Mouse (Mus musculus): ENCODE measurements around the gene Wdr70. TPM values are rescaled to one million over a fixed set of nuclear protein-coding genes. Genes with fewer than 3 reads are reported as not detected.

Wdr70 gene
- total RNA-seq, 4 experiments from 2014 or later: 29.5 to 33.7 (median 30.4) TPM

DNA sequence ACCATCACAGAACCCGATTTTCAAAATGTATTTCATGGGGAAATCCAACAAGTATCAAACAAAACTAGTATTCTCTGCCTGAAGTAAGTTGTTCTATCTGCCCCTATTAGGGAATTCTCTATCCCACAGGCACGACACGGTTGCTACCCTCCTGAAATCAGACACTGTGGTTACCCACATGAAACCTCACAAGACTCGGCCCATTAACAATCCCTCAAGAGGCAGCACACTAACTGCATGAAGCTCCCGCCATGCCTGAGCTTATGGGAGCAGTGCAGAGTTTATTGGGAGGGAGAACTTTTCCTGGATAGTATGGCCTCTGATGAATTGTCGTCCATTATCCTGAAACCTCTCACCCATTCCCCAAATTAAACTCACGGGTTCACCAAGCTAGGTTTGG, 67.8 kb downstream of the Wdr70 start:
- no peak for DNase-seq (ENCODE audit: low spot score in 2 of 2)

GRCm38 (mm10) chr15:8030643-8031042, 68.4 kb downstream of the Wdr70 start:
- peak; percentile 33 to 71 for DNase-seq (ENCODE audit: low spot score in 2 of 2)

- DNase-seq (ENCODE audit: low spot score in 2 of 2): no peak
These were observed 71.5 kb downstream of the Wdr70 start for GRCm38 (mm10) chr15:8027503-8027902.

DNA sequence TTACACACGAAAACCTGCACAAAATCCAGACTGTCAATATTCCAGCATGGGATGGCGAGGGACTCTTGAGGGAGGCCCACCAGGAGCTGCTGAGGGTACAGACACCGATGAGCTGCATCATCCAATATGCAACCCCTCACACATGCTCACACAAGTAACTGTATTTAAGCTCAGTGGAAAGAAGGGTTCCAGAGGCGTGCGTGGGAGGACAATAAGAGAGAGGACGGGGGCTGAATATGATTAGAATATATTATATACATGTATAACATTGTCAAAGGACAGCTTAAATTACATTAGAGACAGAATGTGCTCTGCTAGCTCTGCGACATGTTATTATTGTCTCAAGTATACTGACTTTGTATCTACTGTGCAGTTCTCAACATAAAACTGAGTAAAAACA, 87.6 kb downstream of the Wdr70 start:
- no peak for DNase-seq (ENCODE audit: low spot score in 2 of 2)

DNA sequence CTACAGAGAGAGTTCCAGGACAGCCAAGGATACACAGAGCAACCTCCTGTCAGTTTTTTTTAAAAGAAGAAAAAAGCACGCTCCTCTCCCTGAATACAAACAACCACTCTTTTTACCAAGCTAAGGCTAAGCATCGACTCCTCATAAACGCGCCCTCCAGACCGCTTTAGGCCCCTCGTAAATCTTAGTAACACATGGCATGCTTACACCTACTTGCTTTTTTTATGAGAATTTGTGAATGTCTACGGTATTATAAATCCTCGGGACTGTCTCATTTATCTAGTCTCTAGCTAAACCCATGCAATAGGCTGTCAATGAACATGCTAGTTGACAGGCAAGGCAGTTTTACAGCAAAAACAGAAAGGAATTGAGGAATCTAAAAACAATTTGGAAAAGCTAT, 91.6 kb downstream of the Wdr70 start:
- no peak for DNase-seq (ENCODE audit: low spot score in 2 of 2)

DNA sequence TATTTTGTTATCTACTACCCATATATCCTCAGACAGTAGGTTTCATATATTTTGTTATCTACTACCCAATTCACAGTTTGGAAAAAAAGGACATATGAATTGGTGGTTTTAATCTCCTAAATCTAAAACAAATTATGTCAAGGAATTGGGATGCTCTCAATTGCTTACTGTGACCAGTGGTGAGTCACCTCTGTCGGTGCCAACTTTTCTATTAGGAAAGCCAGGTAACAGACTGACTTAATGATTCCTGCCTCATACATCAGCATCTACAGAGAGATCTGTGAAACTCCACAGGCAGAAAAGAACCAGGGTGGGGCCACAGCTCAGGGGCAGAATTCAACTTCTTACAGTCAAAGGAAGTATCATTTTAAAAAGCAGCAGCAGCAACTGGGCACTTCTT, 93.0 kb downstream of the Wdr70 start:
- DNase-seq (ENCODE audit: low spot score in 2 of 2): no peak

DNA sequence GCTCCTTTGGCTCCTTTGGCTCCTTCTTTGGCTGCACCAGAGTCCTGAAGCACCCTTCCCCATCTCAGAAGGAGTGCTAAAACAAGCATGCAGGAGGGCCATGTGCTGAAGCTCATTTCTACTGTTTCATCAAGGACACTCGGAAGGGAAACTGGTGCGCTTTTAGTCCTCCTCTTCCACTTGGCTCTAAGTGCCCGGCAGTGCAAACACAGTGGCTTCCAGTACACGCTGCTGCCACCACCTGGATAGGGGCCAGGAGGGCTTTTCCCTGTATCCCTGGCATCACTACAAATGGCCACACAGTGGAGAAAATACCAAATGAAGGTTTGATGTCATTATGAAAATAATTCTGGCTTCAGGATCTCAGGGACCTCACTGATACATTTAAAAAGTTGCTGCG, 93.5 kb downstream of the Wdr70 start:
- no peak for DNase-seq (ENCODE audit: low spot score in 2 of 2)

GRCm38 (mm10) chr15:8003789-8004188, 95.2 kb downstream of the Wdr70 start:
- DNase-seq (ENCODE audit: low spot score in 2 of 2): no peak

DNA sequence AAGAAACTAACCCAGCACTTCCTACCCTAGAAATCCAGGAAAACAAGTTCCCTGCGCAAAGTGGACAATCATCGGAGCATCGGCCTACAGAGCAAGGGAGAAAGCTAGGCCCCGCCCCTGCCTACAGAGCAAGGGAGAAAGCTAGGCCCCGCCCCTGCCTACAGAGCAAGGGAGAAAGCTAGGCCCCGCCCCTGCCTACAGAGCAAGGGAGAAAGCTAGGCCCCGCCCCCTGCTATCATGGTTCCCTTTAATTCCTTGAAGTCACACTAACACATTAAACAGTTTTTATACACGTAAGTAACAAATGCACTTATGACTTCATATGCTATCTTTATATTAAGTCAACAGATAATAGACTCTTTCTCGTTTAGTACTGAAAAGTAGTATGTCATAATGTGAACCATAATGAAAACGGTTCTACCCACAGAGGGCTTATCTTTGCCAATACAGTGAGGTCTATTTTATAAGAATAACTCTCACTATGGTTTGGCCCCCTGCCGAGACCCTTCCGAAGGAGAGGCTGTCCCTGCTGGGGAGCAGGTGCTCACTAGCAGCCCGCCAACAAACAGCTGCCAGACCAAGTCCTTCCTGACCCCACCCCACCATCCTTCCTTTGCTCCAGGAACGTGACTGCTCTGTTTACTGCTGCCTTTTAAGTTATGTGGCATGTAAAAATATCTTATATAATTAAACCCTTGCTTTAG, 100.0 kb downstream of the Wdr70 start:
- no peak for DNase-seq (ENCODE audit: low spot score in 2 of 2)

DNA sequence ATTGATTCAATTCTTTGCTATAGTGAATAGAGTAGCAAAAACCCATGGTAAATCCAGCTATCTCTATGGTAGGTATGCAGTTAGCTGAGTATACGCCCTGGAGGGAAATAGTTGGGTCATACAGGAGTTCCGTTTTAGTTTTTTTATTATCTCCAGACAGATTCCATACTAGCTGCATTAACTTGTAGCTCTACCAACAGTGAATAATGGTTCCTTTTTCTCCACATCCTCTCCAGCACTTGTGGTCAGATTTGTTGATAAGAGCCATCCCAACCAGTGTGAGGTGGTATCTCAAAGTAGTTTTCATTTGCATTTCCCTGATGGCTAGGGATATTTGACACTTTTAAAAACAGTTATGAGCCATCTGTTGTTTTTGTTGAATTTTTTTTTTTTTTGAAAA, 100.9 kb downstream of the Wdr70 start:
- no peak for DNase-seq (ENCODE audit: low spot score in 2 of 2)

DNA sequence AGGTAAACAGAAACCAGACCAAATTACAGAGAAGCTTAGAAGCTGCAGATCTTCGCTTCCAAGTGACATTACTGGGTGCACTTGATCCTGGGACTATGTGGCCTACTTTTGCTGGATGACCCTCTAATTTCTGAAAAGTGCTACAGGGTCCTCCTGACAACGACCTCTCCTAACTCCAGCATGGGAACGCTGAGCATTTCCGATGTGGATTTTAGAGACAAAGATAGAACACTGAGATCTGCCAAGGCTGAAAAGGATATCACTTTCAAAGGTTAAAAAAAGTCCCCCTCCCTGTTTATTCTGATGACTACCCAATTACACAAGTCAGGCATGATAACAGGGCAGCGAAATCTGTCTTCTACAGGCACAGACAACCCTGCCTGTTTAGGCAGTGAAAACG, 105.3 kb downstream of the Wdr70 start:
- DNase-seq (ENCODE audit: low spot score in 2 of 2): no peak

DNA sequence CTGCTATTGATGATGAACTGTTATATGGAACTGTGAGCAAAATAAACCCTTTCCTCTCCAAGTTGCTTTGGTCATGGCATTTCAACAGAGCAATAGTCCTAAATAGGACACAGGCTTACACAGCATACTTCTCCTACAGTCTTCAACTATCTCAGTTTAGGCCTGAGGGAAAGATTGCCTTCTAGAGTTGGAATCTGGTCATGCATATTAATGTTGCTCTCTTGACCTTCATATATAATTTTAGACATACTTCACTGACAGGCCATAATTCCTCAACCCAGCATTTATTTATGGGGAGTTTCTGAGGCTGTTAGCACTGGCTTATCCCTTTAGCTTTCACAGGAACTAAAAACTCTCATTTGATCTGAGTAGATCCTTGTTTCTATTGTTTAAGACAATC, 108.9 kb downstream of the Wdr70 start:
- DNase-seq (ENCODE audit: low spot score in 2 of 2): no peak

- no peak for DNase-seq (ENCODE audit: low spot score in 2 of 2)
These were observed 111.6 kb downstream of the Wdr70 start for GRCm38 (mm10) chr15:7987374-7987773.

DNA sequence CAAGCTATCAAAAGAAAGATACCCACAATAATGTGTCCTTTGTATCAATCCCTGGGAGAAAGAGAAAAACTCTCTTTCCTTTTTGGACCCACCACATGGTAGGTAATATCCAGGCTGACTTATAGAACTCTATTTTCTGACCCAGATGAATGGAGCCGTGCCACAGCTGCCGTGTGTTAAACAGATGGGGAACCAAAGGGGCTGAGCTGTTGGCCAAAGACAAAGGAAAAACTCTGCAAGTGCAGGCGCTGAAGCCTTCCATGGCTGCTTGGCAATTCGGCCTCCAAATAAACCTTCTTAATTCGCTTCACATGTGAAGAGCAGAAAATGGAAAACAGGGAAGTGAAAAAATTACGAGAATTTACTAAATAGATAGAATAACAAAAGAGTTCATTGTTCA, 112.7 kb downstream of the Wdr70 start:
- DNase-seq (ENCODE audit: low spot score in 2 of 2): no peak

DNA sequence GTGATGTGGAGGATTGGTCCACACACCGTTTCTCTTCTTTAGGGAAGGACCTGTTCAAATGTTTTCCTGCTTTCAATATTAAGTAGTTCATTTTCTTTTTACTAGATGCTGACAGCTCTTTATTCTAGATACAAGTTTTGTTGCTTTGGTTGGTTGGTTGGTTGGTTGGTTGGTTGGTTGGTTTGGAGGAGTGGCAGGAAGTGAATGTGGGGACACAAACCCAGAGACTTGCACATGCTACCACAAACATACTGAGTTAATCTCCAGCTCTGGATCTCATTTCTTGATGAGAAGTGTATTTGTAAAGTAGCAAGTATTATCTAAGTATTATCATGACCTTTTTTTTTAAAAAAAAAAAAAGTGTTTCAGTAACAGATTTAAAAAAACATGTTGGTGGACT, 120.4 kb downstream of the Wdr70 start:
- DNase-seq (ENCODE audit: low spot score in 2 of 2): no peak

- no peak for DNase-seq (ENCODE audit: low spot score in 2 of 2)
These were observed 122.2 kb downstream of the Wdr70 start for GRCm38 (mm10) chr15:7976775-7977174.

GRCm38 (mm10) chr15:7974368-7974767, 124.6 kb downstream of the Wdr70 start:
- DNase-seq (ENCODE audit: low spot score in 2 of 2): no peak

DNA sequence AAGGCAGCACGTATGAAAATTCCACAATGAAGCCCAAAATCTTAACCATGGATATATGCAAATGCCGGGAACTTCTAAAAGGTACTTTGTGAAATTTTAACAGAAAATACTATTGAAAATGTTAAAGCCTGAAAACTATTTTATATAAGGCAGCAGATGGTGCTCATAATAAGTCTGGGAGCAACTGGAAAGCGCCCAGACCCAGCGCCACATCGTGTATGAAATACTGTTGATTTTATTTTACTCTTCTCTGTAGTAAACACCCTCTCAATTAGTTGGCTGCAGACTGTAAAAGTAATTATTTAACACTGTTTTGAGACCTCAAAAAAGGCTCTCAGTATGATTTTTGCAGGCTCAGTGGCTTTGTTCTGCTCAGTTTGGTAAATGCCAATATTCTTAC, 126.5 kb downstream of the Wdr70 start:
- peak; percentile 15 to 62 for DNase-seq (ENCODE audit: low spot score in 2 of 2)

GRCm38 (mm10) chr15:7962786-7963185, 136.2 kb downstream of the Wdr70 start:
- DNase-seq (ENCODE audit: low spot score in 2 of 2): no peak

DNA sequence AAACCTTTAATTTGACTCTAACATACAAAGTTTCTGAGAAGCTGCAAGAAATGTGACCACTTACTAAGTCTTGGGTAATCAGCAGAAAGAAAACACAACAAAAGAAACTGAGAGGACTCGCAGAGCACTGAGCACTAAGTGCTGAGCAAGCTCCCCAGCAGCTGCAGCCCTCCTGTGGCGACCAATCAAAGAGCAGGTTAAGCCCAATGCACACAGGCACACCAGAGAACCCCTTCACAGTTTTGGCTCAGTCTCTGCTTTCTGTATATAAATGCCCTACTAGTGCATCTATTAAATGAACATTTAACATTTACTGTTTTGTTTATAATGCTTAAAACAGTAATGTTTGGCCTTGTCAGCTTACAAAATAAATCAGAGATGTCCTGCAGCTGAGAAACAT, 137.5 kb downstream of the Wdr70 start:
- DNase-seq (ENCODE audit: low spot score in 2 of 2): no peak

- no peak for DNase-seq (ENCODE audit: low spot score in 2 of 2)
These were observed 142.1 kb downstream of the Wdr70 start for GRCm38 (mm10) chr15:7956899-7957298.

- DNase-seq (ENCODE audit: low spot score in 2 of 2): no peak
These were observed 148.4 kb downstream of the Wdr70 start for GRCm38 (mm10) chr15:7950561-7950960.

DNA sequence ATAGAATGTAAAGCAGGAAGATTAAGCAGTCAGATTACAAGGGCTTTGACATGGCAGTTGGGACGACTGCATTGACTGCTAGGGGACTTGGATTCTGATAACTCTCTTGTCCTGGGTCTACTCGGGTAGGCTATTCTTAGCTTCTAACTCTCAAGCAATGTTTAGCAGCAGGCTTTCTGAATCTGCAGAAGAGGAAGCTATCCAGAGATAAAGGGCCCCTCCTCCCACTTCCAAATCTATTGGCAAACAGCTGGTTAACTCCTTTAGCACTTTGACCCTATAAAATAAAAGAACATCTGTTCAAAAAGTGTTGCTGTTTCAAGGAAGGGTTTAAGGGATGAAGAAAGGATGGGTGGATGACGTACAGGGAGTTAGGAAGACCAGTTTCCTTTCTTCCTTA, 157.3 kb downstream of the Wdr70 start:
- no peak for DNase-seq (ENCODE audit: low spot score in 2 of 2)

Measured in layer of hippocampus, adult 8-10 months (tissue).